Mouse (Mus musculus) stomach, embryonic 14.5 days (tissue): ENCODE measurements around the gene Aven. TPM values are rescaled to one million over a fixed set of nuclear protein-coding genes. Genes with fewer than 3 reads are reported as not detected.
A peak's percentile ranks its signal among the peaks of the same experiment; 100 is the strongest.

Experiments
- ATAC-seq: fragments of 200-750 bp; cut with Nextera tagmentation; 2 replicates; pipeline ENCODE4 v1.8.0; 2017; ENCODE audit warnings: low read depth, moderate TSS enrichment; ENCODE audit not compliant: insufficient number of reproducible peaks, insufficient read depth, low FRiP score
- H3K27ac ChIP-seq: fragments of 300-500 bp; sonication (generic); 2 replicates; pipeline ENCODE4 v1.5.1; 2014; ENCODE audit warnings: mild to moderate bottlenecking, low read length, moderate library complexity, mixed read lengths
- H3K27me3 ChIP-seq: fragments of 300-500 bp; sonication (generic); 2 replicates; pipeline ENCODE4 v1.6.1; 2014; ENCODE audit warnings: low read length, control low read depth, mixed read lengths; ENCODE audit not compliant: control insufficient read depth, insufficient read depth
- H3K36me3 ChIP-seq: fragments of 300-500 bp; sonication (generic); 2 replicates; pipeline ENCODE4 v1.6.1; 2014; ENCODE audit warnings: mild to moderate bottlenecking, control low read depth, low read length, moderate library complexity, mixed read lengths; ENCODE audit not compliant: control insufficient read depth, insufficient read depth
- H3K4me1 ChIP-seq: fragments of 300-500 bp; sonication (generic); 2 replicates; pipeline ENCODE4 v1.6.1; 2014; ENCODE audit warnings: low read length, control low read depth, mixed read lengths; ENCODE audit not compliant: control insufficient read depth, insufficient read depth
- H3K4me2 ChIP-seq: fragments of 300-500 bp; sonication (generic); replicated peaks from 2 replicates; pipeline ENCODE4 v1.6.1; 2014; ENCODE audit warnings: low read depth, low read length, control low read depth
- H3K4me3 ChIP-seq: fragments of 300-500 bp; sonication (generic); 2 replicates; pipeline ENCODE4 v1.5.1; 2014; ENCODE audit warnings: low read depth, low read length, control low read depth
- H3K9ac ChIP-seq: fragments of 300-500 bp; sonication (generic); replicated peaks from 2 replicates; pipeline ENCODE4 v1.6.1; 2014; ENCODE audit warnings: low read depth, mild to moderate bottlenecking, control low read depth, low read length, moderate library complexity, mixed read lengths
- H3K9me3 ChIP-seq: fragments of 300-500 bp; sonication (generic); 2 replicates; pipeline ENCODE4 v1.6.1; 2016; ENCODE audit warnings: low read depth, low read length, control low read depth; ENCODE audit not compliant: control insufficient read depth
- WGBS: fragments of 180-500 bp; shearing (Covaris S2); extraction: QIAGEN DNeasy Blood & Tissue Kit; methylation state at CpG from one replicate; pipeline ENCODE4 v1.1.7; 2014; 5-methylcytosine and 5-hydroxymethylcytosine counted together
- polyA plus RNA-seq: library from polyadenylated mRNA; unstranded; fragments of >200 nt; fragmentation: Nextera tagmentation; extraction: Ambion mirVana; gene quantifications from 2 replicates; pipeline ENCODE4 v1.2.1, GENCODE M21; 2014

Gene Aven
- polyA plus RNA-seq, 1 experiment from 2014 or later, result 7.1 TPM

- Histone ChIP-seq H3K27ac (no peak overlapping the region), H3K27me3 (no peaks in the 10 kb centered on the region), H3K4me3 (no peak overlapping the region), H3K9ac (no peak overlapping the region), H3K36me3 (no peaks in the 10 kb centered on the region), H3K4me2 (no peak overlapping the region), H3K4me1 (no peaks in the 10 kb centered on the region), H3K9me3 (no peaks in the 10 kb centered on the region)
- no peak for ATAC-seq
Measured at GRCm38 (mm10) chr2:112557453-112557852, 64.7 kb downstream of the Aven start.

- Histone ChIP-seq H3K4me1 (no peaks in the 10 kb centered on the region), H3K36me3 (no peaks in the 10 kb centered on the region), H3K9ac (no peak overlapping the region), H3K9me3 (no peaks in the 10 kb centered on the region), H3K27ac (no peak overlapping the region), H3K27me3 (no peaks in the 10 kb centered on the region), H3K4me3 (no peak overlapping the region), H3K4me2 (no peak overlapping the region)
- ATAC-seq, result no peak
- WGBS, result 85% methylated on average over 7 of the region's 7 CpGs
Measured at GRCm38 (mm10) chr2:112561549-112561948, 68.8 kb downstream of the Aven start.

DNA sequence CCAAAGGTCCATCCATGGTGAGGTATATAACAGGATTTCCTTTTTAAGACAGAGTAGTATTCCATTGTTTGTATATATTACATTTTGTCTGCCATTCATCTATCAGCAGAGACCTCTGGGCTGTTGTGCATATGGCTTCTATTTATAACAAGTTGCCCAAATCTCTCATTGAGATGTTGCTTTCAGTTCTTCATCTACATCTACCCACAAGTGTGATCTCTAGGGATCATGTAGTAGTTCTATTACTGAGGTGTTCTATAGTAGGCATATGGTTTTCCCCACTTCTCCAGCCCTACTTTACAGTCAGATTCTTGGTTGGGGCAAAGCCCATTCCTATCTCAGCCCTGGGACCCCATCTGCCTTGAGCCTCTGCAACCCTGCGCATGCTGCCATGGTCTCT lies 72.3 kb downstream of the Aven start:
- ATAC-seq, result no peak
- no peak overlapping the region for H3K27ac ChIP-seq
- H3K36me3 ChIP-seq, result no peaks in the 10 kb centered on the region
- H3K4me3 ChIP-seq, result no peak overlapping the region
- no peaks in the 10 kb centered on the region for H3K27me3 ChIP-seq
- H3K4me1 ChIP-seq, result no peaks in the 10 kb centered on the region
- no peaks in the 10 kb centered on the region for H3K9me3 ChIP-seq
- H3K4me2 ChIP-seq, result no peak overlapping the region
- H3K9ac ChIP-seq, result no peak overlapping the region
- 97% methylated on average over 1 of the region's 1 CpGs for WGBS

DNA sequence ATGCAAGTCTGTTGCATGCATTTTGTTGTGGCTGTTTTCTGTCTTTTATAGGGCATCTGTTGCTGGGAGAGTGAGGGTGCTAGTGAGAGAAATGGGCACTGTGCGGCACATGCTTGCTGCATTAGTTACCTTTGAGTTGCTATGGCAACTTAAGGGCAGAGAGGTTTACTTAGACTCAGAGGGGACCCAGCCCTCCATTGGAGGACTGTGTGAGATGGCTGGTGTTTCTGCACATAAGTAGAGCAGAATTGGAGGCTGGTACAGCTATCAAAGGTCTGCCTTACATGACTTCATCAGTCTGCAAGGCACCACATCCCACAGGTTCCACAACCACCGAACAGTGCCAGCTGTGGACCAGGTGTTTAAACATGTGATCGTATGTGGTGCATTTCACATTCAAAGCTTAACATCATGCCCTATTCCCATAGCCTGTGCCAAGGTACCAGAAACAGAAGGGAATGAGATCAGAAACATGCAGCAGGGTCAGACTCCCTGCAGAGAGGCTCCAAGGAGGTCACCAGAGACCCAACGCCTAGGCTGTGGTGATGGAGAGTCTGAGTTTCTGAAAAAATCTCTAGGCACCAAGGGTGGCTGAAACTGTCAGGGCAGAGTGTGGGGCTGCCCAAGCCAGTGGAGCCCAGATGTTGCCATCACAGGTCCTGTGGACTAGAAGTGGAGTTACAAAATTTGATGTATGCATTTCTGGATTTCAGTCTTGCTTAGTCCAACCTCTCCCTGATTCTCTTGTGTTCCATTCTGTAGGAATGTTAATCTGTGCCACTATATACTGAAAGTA lies 73.7 kb downstream of the Aven start:
- H3K27me3 ChIP-seq, result no peaks in the 10 kb centered on the region
- WGBS, result 80% methylated on average over 4 of the region's 4 CpGs
- no peak overlapping the region for H3K27ac ChIP-seq
- peak; percentile 14; the same call in 1 of the 2 replicates for ATAC-seq
- H3K4me3 ChIP-seq, result no peak overlapping the region
- no peaks in the 10 kb centered on the region for H3K36me3 ChIP-seq
- no peak overlapping the region for H3K4me2 ChIP-seq
- no peak overlapping the region for H3K9ac ChIP-seq
- H3K4me1 ChIP-seq, result no peaks in the 10 kb centered on the region
- no peaks in the 10 kb centered on the region for H3K9me3 ChIP-seq

GRCm38 (mm10) chr2:112567786-112568185 lies 75.0 kb downstream of the Aven start:
- H3K27me3 ChIP-seq, result no peaks in the 10 kb centered on the region

GRCm38 (mm10) chr2:112590985-112591384 lies 98.2 kb downstream of the Aven start:
- H3K27ac ChIP-seq, result no peak overlapping the region
- no peaks in the 10 kb centered on the region for H3K27me3 ChIP-seq
- no peak overlapping the region for H3K9ac ChIP-seq
- H3K4me1 ChIP-seq, result no peaks in the 10 kb centered on the region
- no peaks in the 10 kb centered on the region for H3K36me3 ChIP-seq
- no peak overlapping the region for H3K4me2 ChIP-seq
- H3K4me3 ChIP-seq, result no peak overlapping the region
- H3K9me3 ChIP-seq, result no peaks in the 10 kb centered on the region
- 80% methylated on average over 7 of the region's 7 CpGs for WGBS
- no peak for ATAC-seq

More at GRCm38 (mm10) chr2:112567786-112568185, 75.0 kb downstream of the Aven start:
- no peaks in the 10 kb centered on the region for H3K9me3 ChIP-seq
- no peaks in the 10 kb centered on the region for H3K4me1 ChIP-seq
- no peak overlapping the region for H3K27ac ChIP-seq
- H3K4me2 ChIP-seq, result no peak overlapping the region
- no peak overlapping the region for H3K4me3 ChIP-seq
- no peaks in the 10 kb centered on the region for H3K36me3 ChIP-seq
- no peak for ATAC-seq
- H3K9ac ChIP-seq, result no peak overlapping the region
- WGBS, result 82% methylated on average over 4 of the region's 4 CpGs

DNA sequence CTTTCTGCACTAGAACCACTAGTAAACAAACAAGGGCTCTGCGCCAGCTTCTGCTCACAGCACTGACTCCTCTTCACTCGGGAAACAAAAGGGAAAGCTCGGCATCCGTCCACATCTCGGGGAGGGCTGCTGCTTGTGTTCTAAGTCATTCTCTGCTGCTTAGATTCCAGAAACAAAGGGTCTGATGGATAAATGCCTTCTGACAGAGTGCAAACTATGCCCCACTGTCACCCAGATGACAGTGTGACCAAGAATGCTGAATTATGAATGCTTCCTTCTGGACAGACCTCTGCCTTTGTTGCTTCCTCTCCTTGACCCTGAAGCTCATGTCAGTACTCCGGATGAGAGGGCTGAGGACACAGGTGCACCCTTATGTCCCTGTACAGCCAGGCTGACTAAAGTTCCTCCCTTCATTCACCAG lies 98.7 kb downstream of the Aven start:
- Histone ChIP-seq H3K27ac (no peak overlapping the region), H3K27me3 (no peaks in the 10 kb centered on the region), H3K4me3 (no peak overlapping the region), H3K4me1 (no peaks in the 10 kb centered on the region), H3K9ac (no peak overlapping the region), H3K4me2 (no peak overlapping the region), H3K9me3 (no peaks in the 10 kb centered on the region), H3K36me3 (no peaks in the 10 kb centered on the region)
- 63% methylated on average over 6 of the region's 6 CpGs for WGBS
- no peak for ATAC-seq

- Histone ChIP-seq H3K9ac (no peak overlapping the region), H3K27me3 (no peaks in the 10 kb centered on the region), H3K27ac (no peak overlapping the region), H3K36me3 (no peaks in the 10 kb centered on the region), H3K4me2 (no peak overlapping the region), H3K4me1 (no peaks in the 10 kb centered on the region), H3K4me3 (no peak overlapping the region), H3K9me3 (no peaks in the 10 kb centered on the region)
- ATAC-seq, result 0 out of 2 replicates have a peak, but pooled peaks have one; percentile 77
- WGBS, result 50% methylated on average over 2 of the region's 2 CpGs
Measured at GRCm38 (mm10) chr2:112593322-112593721, 100.6 kb downstream of the Aven start.

- Histone ChIP-seq H3K4me1 (no peaks in the 10 kb centered on the region), H3K27me3 (no peaks in the 10 kb centered on the region), H3K36me3 (no peaks in the 10 kb centered on the region), H3K4me2 (no peak overlapping the region), H3K4me3 (no peak overlapping the region), H3K27ac (no peak overlapping the region), H3K9me3 (no peaks in the 10 kb centered on the region), H3K9ac (no peak overlapping the region)
- 81% methylated on average over 2 of the region's 2 CpGs for WGBS
- no peak for ATAC-seq
Measured at GRCm38 (mm10) chr2:112593781-112594180, 101.0 kb downstream of the Aven start.
